Mouse (Mus musculus): Measurements from ENCODE around the gene Rhox4c.
"Not testable (repeated sequence)": the region's sequence is repeated elsewhere in the genome, so short reads cannot be mapped to it uniquely, and the experiment has no call there.

The Rhox4c gene

GRCm38 (mm10) chrX:37480037-37480436 is at the start of gene Rhox4c:
Gene Rhox4c (plus strand): TSS chrX:37480337.
- DNase-seq (ENCODE audit: low read depth), result not testable (repeated sequence)

- not testable (repeated sequence) for DNase-seq (ENCODE audit: low read depth)
Measured at GRCm38 (mm10) chrX:37432194-37432593, 47.9 kb upstream of the Rhox4c start, which contains the start of gene Rhox4b. Gene Rhox4b (plus strand): TSS chrX:37432494.

GRCm38 (mm10) chrX:37453380-37453779 is 26.8 kb upstream of the Rhox4c start, which contains the start of gene Rhox2c:
Gene Rhox2c (plus strand): TSS chrX:37453680.
- not testable (repeated sequence) for DNase-seq (ENCODE audit: low read depth)

- DNase-seq (ENCODE audit: low read depth), result not testable (repeated sequence)
Measured at GRCm38 (mm10) chrX:37458285-37458684, 21.9 kb upstream of the Rhox4c start, which contains the start of gene Rhox3c. Gene Rhox3c (plus strand): TSS chrX:37458585.

- not testable (repeated sequence) for DNase-seq (ENCODE audit: low read depth)
Measured at GRCm38 (mm10) chrX:37514059-37514458, 33.9 kb downstream of the Rhox4c start, which contains the start of gene Rhox4d. Gene Rhox4d (plus strand): TSS chrX:37514359.

- not testable (repeated sequence) for DNase-seq (ENCODE audit: low read depth)
Measured at GRCm38 (mm10) chrX:37530152-37530551, 50.0 kb downstream of the Rhox4c start, which contains the start of gene Rhox2e. Gene Rhox2e (plus strand): TSS chrX:37530452.
